Mouse (Mus musculus) olfactory bulb, adult 2 months (tissue): ENCODE measurements around the gene Ncl. TPM values are rescaled to one million over a fixed set of nuclear protein-coding genes. Genes with fewer than 3 reads are reported as not detected.
A peak's percentile ranks its signal among the peaks of the same experiment; 100 is the strongest.

Experiments used
- H3K27ac ChIP-seq: fragments of 200-500 bp; 2 replicates; pipeline ENCODE4 v1.5.1; 2012; ENCODE audit warnings: low read depth, low read length; ENCODE audit not compliant: insufficient read depth
- H3K4me1 ChIP-seq: fragments of 200-500 bp; 2 replicates; pipeline ENCODE4 v1.6.1; 2012; ENCODE audit warnings: low read length; ENCODE audit not compliant: control insufficient read depth, insufficient read depth
- H3K4me3 ChIP-seq: fragments of 200-500 bp; 2 replicates; pipeline ENCODE4 v1.5.1; 2012; ENCODE audit warnings: mild to moderate bottlenecking, low read depth, low read length, moderate library complexity; ENCODE audit not compliant: insufficient read depth
- CTCF ChIP-seq: fragments of 200-500 bp; IDR thresholded peaks from 2 replicates; pipeline ENCODE4 v1.5.1; 2012; ENCODE audit warnings: low read depth, mild to moderate bottlenecking, low read length, moderate library complexity; ENCODE audit not compliant: insufficient read depth
- POLR2A ChIP-seq: fragments of 200-500 bp; IDR thresholded peaks from 2 replicates; pipeline ENCODE4 v1.6.1; 2012; ENCODE audit warnings: mild to moderate bottlenecking, low read depth, low read length, moderate library complexity; ENCODE audit not compliant: insufficient read depth
- WGBS: fragments of 180-500 bp; shearing (Covaris S2); methylation state at CpG from one replicate; pipeline ENCODE4 v1.1.7; 2018; 5-methylcytosine and 5-hydroxymethylcytosine counted together
- polyA plus RNA-seq: library from polyadenylated mRNA; stranded (reverse); fragments of >200 nt; gene quantifications from 2 replicates; pipeline ENCODE4 v1.2.4, GENCODE M21; 2012; ENCODE audit warnings: low replicate concordance; ENCODE audit not compliant: missing spikeins, insufficient read depth, insufficient read length

Gene Ncl
- polyA plus RNA-seq, 1 experiment, result 269 TPM

DNA sequence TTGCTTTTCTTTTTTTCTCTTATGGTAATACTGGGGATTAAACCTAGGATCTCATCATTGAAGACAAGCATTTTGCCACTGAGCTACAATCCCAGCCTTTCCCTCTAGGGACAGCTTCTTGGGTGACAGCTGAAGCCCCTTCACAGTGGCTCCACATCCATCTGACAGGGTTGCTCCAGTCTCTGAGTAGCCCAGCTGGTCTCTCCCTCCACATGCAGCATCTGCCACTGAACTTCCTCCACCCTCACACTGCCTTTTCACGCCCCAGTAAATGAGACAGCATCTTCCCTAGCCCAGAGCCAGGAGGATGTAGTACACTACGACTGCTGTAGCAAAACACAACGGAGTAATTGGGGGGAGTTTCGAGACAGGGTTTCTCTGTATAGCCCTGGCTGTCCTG lies 8.9 kb upstream of the Ncl start:
- Histone ChIP-seq H3K4me1 (no peaks in the 10 kb centered on the region), H3K27ac (no peak overlapping the region), H3K4me3 (no peak overlapping the region)
- no peak for TF ChIP-seq CTCF
- no peak for TF ChIP-seq POLR2A
- 55% methylated on average over 4 of the region's 4 CpGs for WGBS

DNA sequence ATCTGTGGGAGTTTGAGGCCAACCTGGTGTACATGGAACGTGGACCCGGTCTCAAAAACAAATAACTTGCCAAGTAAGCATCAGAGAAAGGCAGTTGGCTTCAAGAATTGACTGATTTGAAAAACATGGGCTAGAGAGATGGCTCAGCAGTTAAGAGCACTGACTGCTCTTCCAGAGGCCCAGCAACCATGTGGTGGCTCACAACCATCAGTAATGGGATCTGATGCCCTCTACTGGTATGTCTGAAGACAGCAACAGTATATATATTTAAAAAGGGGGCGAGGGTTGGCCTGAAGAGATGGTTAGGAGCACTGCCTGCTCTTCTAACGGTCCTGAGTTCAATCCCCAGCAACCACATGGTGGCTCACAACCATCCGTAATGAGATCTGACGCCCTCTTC lies 4.5 kb upstream of the Ncl start:
- WGBS, result 26% methylated on average over 6 of the region's 6 CpGs
- no peak for TF ChIP-seq POLR2A
- no peak for TF ChIP-seq CTCF
- peaks cover 5% of the 10 kb centered on the region for H3K4me1 ChIP-seq
- no peak overlapping the region for H3K27ac ChIP-seq
- no peak overlapping the region for H3K4me3 ChIP-seq

GRCm38 (mm10) chr1:86361852-86362615 lies 2.8 kb upstream of the Ncl start:
- no peak overlapping the region for H3K4me3 ChIP-seq
- no peak overlapping the region for H3K27ac ChIP-seq
- TF ChIP-seq POLR2A (no peak), CTCF (no peak)
- peaks cover 7% of the 10 kb centered on the region for H3K4me1 ChIP-seq
- WGBS, result 93% methylated on average over 4 of the region's 4 CpGs

DNA sequence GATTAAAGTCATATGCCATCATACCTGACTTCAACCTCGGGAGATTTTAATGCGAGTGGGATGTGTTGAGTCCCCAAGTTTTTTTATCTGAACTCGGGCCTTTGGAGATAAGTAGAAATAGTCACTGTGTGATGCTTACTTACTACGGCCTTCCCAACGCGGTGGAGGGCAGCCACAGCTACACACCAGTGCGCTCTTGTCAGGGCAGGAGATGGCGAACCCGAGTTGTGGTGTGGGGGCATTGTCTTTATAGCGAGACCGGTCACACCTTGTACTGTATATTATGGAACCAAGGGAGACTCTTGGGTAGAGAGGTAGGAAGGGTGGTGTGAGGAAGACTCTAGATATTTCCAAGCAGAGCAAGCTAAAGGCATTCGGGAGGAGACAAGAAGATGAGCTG lies 1.2 kb upstream of the Ncl start:
- H3K4me1 ChIP-seq, result peaks cover 7% of the 10 kb centered on the region
- WGBS, result 20% methylated on average over 12 of the region's 12 CpGs
- TF ChIP-seq CTCF, result no peak
- no peak for TF ChIP-seq POLR2A
- peak overlapping the region; percentile 70 for H3K4me3 ChIP-seq
- no peak overlapping the region for H3K27ac ChIP-seq

GRCm38 (mm10) chr1:86359798-86360179 lies 589 bp upstream of the Ncl start:
- H3K27ac ChIP-seq, result no peak overlapping the region; the same call in 1 of the 2 replicates
- peak overlapping the region; percentile 70 for H3K4me3 ChIP-seq
- WGBS, result under 1% methylated on average over 26 of the region's 26 CpGs
- peaks cover 7% of the 10 kb centered on the region for H3K4me1 ChIP-seq
- TF ChIP-seq CTCF, result no peak
- TF ChIP-seq POLR2A, result no peak

DNA sequence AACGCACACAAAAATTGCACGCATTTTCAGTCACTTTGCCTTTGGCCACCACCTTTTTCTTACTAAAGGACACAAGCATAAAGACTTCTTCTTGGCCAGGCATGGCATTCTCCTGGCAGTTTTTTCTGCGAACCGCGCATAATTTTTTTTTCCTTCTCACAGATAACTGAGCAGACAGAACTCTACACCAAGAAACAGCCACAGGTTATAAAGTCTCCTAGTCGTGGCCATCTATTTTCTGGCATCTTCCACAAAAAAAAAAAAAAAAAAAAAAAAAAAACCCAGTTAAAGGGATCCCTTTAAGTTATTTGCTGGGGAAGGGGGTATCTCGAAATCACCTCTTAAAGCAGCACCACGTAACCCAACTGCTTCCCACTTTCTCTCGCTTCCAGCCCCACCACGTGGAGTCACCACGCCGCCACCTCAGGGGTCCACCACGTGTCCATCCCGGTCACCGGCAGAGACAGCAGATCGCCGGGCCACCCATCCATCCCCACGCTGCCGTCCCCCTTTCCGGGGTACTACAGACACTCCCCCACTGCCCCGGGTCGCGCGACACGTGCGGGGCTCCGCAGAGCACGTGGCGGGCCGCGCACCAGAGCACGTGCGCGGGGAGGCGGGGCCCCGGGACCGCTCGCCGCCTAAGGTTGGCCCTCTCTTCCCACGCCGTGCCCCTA lies 833 bp downstream of the Ncl start:
- 1% methylated on average over 41 of the region's 41 CpGs for WGBS
- peak overlapping the region; percentile 95; the same call in 1 of the 2 replicates for H3K27ac ChIP-seq
- H3K4me1 ChIP-seq, result peaks cover 7% of the 10 kb centered on the region
- peak overlapping the region; percentile 85 for H3K4me3 ChIP-seq
- TF ChIP-seq CTCF (no peak), POLR2A (no peak)

GRCm38 (mm10) chr1:86354186-86354585 lies 5.0 kb downstream of the Ncl start:
- Histone ChIP-seq H3K27ac (no peak overlapping the region), H3K4me3 (no peak overlapping the region), H3K4me1 (0 out of 2 replicates have a peak, but pooled peaks cover 2% of the 10 kb centered on the region)
- TF ChIP-seq POLR2A (no peak), CTCF (no peak)
- 82% methylated on average over 2 of the region's 2 CpGs for whole genome bisulfite sequencing

DNA sequence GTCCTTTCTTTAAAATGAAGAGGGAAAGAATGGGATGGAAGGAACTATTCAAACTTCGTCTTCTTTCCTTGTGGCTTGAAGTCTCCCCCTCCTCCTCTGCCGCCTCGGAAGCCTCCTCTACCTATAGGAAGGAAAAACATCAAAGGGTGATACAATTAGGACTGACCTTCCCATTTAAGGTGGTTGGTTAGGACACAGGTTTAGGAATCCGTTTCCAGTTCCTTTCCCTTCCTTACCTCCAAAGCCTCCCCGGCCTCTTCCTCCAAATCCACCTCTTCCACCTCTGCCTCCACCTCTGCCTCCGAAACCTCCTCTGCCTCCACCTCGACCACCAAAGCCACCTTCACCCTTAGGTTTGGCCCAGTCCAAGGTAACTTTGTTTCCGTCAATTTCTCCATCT lies 8.6 kb downstream of the Ncl start:
- no peak overlapping the region for H3K4me3 ChIP-seq
- no peak overlapping the region for H3K27ac ChIP-seq
- TF ChIP-seq CTCF (no peak), POLR2A (no peak)
- no peaks in the 10 kb centered on the region for H3K4me1 ChIP-seq
- 87% methylated on average over 8 of the region's 8 CpGs for WGBS

DNA sequence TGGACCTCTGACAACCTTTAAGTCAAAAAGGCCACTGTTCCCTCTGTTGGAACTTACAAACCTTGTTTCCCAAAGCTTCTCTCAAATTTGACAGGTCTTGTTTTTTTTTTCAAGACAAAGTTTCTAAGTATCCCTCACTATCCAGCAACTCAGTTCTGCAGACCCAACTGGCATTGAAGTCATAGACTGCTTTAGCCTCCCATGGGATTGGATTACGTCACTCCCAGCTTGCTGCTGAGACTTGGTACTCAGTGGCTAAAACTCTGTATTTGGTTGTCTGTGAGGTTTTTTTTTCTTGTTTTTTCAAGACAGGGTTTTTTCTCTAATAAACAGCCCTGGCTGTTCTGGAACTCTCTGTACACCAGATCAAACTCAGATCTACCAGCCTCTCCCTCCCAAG lies 9.5 kb downstream of the Ncl start:
- Histone ChIP-seq H3K4me1 (no peaks in the 10 kb centered on the region), H3K4me3 (no peak overlapping the region), H3K27ac (no peak overlapping the region)
- no peak for TF ChIP-seq POLR2A
- WGBS, result 82% methylated on average over 1 of the region's 1 CpGs

GRCm38 (mm10) chr1:86349201-86349600 lies 10.0 kb downstream of the Ncl start:
- 93% methylated on average over 3 of the region's 3 CpGs for WGBS
- no peak for TF ChIP-seq CTCF
- TF ChIP-seq POLR2A, result no peak
- H3K4me3 ChIP-seq, result no peak overlapping the region

More at GRCm38 (mm10) chr1:86349201-86349600, 10.0 kb downstream of the Ncl start:
- no peak overlapping the region for H3K27ac ChIP-seq
- no peaks in the 10 kb centered on the region for H3K4me1 ChIP-seq
